Mouse (Mus musculus): Measurements from ENCODE around the gene Gm20909. TPM values are rescaled to one million over a fixed set of nuclear protein-coding genes. Genes with fewer than 3 reads are reported as not detected.
"Not testable (repeated sequence)": the region's sequence is repeated elsewhere in the genome, so short reads cannot be mapped to it uniquely, and the experiment has no call there.

The Gm20909 gene
- polyA plus RNA-seq (2012) = not detected in 2 replicates

- not testable (repeated sequence) for TF ChIP-seq GATA1 (IDR thresholded peaks at IDR 0.05; ENCODE audit: low read length)
Observed at GRCm38 (mm10) chrY:21164270-21164669, at the start of gene Gm20909. Gene Gm20909, plus strand, starts transcription at chrY:21164570.

Other genes starting within 250 kb of the Gm20909 start
- gene Gm29866, start 170.9 kb upstream of the Gm20909 start, polyA plus RNA-seq (2012) = not detected in 2 replicates
- not detected in 2 replicates for gene Gm20865, start 77.0 kb downstream of the Gm20909 start, polyA plus RNA-seq (2012)

All from G1E-ER4 (cell line).